Mouse (Mus musculus) myocyte (in vitro differentiated cells): ENCODE measurements at regions not wholly inside any gene's neighbourhood (a gene's known extent, or its start where the extent isn't known, plus 50 kb on each side); places are given as distances from the start of the nearest gene placed in this dataset.

Experiments used
- CEBPB ChIP-seq: IDR thresholded peaks from 2 replicates; pipeline ENCODE4 v1.6.1; 2011; ENCODE audit warnings: mild to moderate bottlenecking, moderate library complexity; ENCODE audit not compliant: poor library complexity, insufficient read depth, severe bottlenecking
- E2F4 ChIP-seq: IDR thresholded peaks from one replicate; pipeline ENCODE4 v1.6.1; 2011; ENCODE audit warnings: mild to moderate bottlenecking, control low read depth, moderate library complexity; ENCODE audit not compliant: insufficient read depth
- MAX ChIP-seq: IDR thresholded peaks from one replicate; pipeline ENCODE4 v1.6.1; 2011; ENCODE audit warnings: low read depth, mild to moderate bottlenecking, control low read depth
- MYOD1 ChIP-seq, 3 experiments: IDR thresholded peaks; one replicate each; pipeline ENCODE4 v1.6.1; 2011; ENCODE audit warnings: control low read depth in 2 of 3, low read depth in 2 of 3, mild to moderate bottlenecking in 2 of 3, moderate library complexity in 1 of 3; ENCODE audit not compliant: insufficient read length in 2 of 3, control insufficient read depth in 1 of 3
- MYOG ChIP-seq, 3 experiments: IDR thresholded peaks; one replicate each; pipeline ENCODE4 v1.6.1; 2011; ENCODE audit warnings: control low read depth in 2 of 3, low read depth in 2 of 3, mild to moderate bottlenecking in 2 of 3; ENCODE audit not compliant: insufficient read length in 2 of 3, control insufficient read depth in 1 of 3, insufficient read depth in 1 of 3
- POLR2A ChIP-seq: IDR thresholded peaks from one replicate; pipeline ENCODE4 v1.6.1; 2011; ENCODE audit warnings: low read depth, mild to moderate bottlenecking, control low read depth, moderate library complexity; ENCODE audit not compliant: insufficient read length
- POLR2AphosphoS2 ChIP-seq: IDR thresholded peaks from one replicate; pipeline ENCODE4 v1.6.1; 2011; ENCODE audit warnings: low read depth, control low read depth; ENCODE audit not compliant: insufficient read length
- REST ChIP-seq: IDR thresholded peaks from one replicate; pipeline ENCODE4 v1.6.1; 2011; ENCODE audit warnings: mild to moderate bottlenecking, control low read depth, moderate library complexity; ENCODE audit not compliant: insufficient read depth, insufficient read length
- SRF ChIP-seq: IDR thresholded peaks from one replicate; pipeline ENCODE4 v1.6.1; 2011; ENCODE audit warnings: low read depth; ENCODE audit not compliant: control insufficient read depth, insufficient read length
- TCF12 ChIP-seq: IDR thresholded peaks from one replicate; pipeline ENCODE4 v1.6.1; 2011; ENCODE audit warnings: mild to moderate bottlenecking, control low read depth; ENCODE audit not compliant: poor library complexity, insufficient read depth, severe bottlenecking
- TCF3 ChIP-seq: IDR thresholded peaks from one replicate; pipeline ENCODE4 v1.6.1; 2011; ENCODE audit warnings: low read depth, control low read depth; ENCODE audit not compliant: insufficient read length
- USF1 ChIP-seq: IDR thresholded peaks from one replicate; pipeline ENCODE4 v1.6.1; 2011; ENCODE audit warnings: low read depth, mild to moderate bottlenecking, control low read depth, moderate library complexity

DNA sequence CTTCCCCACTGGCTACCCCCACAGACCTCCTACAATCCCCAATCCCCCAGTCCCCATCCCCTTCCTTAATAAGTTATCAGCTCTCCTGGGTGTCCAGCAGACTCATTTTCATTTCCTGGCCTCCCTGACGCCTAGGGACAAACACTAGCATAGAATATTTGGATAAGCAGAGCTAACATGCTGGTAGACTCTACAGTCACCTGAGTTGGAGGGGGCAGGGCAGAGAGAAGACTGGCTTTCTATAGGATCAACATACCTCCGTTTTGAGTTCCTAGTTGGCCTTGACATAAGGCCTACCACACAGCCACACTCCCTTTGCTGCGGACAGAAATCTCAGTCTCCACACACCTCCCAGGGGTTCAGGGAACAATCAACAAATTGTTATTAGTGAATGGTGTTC, 205.2 kb upstream of the Rreb1 start:
- TF ChIP-seq MAX (no peak), E2F4 (no peak), POLR2A (no peak), MYOG (IDR thresholded peaks at IDR 0.05; ENCODE audit: control insufficient read depth in 1 of 3, insufficient read depth in 1 of 3, insufficient read length in 2 of 3, low read depth in 2 of 3) (no peak), TCF12 (no peak), SRF (no peak), POLR2AphosphoS2 (no peak), USF1 (no peak), CEBPB (no peak), TCF3 (no peak), MYOD1 (IDR thresholded peaks at IDR 0.05; ENCODE audit: control insufficient read depth in 1 of 3, insufficient read length in 2 of 3, low read depth in 2 of 3) (no peak), REST (no peak)
